Mouse (Mus musculus): Measurements from ENCODE around the gene Tnni1. TPM values are rescaled to one million over a fixed set of nuclear protein-coding genes. Genes with fewer than 3 reads are reported as not detected.

Tnni1 gene
- polyA plus RNA-seq, 2 experiments, result 1.3 to 1.7 TPM

- no peak for DNase-seq (ENCODE audit: low read depth in 3 of 3, low spot score in 3 of 3)
- no peak within 1 kb of the TSS for H3K27ac ChIP-seq
- peak within 1 kb of the TSS; percentile 22 to 37; a peak in 2 of 4 replicates for H3K4me3 ChIP-seq (ENCODE audit: insufficient read depth in 1 of 2, low read depth in 2 of 2, low read length in 2 of 2)
- TF ChIP-seq CTCF (IDR thresholded peaks at IDR 0.05; ENCODE audit: low read depth) (no peak), EP300 (IDR thresholded peaks at IDR 0.05; ENCODE audit: low read depth) (no peak)
- no peak for ATAC-seq (ENCODE audit: insufficient read depth)
- no peaks in the 10 kb centered on the region for H3K36me3 ChIP-seq (replicated peaks; ENCODE audit: control insufficient read depth, insufficient read depth, low read depth)
- H3K4me1 ChIP-seq (replicated peaks; ENCODE audit: control insufficient read depth in 2 of 2, insufficient read depth in 2 of 2, low read length in 1 of 2), result no peaks in the 10 kb centered on the region
- no peaks in the 10 kb centered on the region for H3K9me3 ChIP-seq (ENCODE audit: control insufficient read depth, low read length)
- H3K9ac ChIP-seq (replicated peaks), result no peak within 1 kb of the TSS; the same call in 1 of the 2 replicates
- peaks cover 44% of the 10 kb centered on the region for H3K27me3 ChIP-seq (ENCODE audit: control insufficient read depth, insufficient read depth, low read length)
- H3K4me2 ChIP-seq (ENCODE audit: low read depth), result peak within 1 kb of the TSS; percentile 55
- under 1% methylated on average over 63 of the region's 63 CpGs for WGBS (ENCODE audit: insufficient replicate concordance)
These were observed 39.4 kb downstream of the Tnni1 start, which contains the start of gene Lad1 for GRCm38 (mm10) chr1:135818481-135819086. Lad1 (plus strand) TSS chr1:135818598.

- DNase-seq (ENCODE audit: low read depth in 3 of 3, low spot score in 3 of 3) (no peak), ATAC-seq (ENCODE audit: insufficient read depth) (no peak)
- 53% methylated on average over 10 of the region's 10 CpGs for WGBS (ENCODE audit: insufficient replicate concordance)
- Histone ChIP-seq H3K9me3 (ENCODE audit: control insufficient read depth, low read length) (no peaks in the 10 kb centered on the region), H3K4me1 (replicated peaks; ENCODE audit: control insufficient read depth in 2 of 2, insufficient read depth in 2 of 2, low read length in 1 of 2) (no peaks in the 10 kb centered on the region), H3K4me3 (ENCODE audit: insufficient read depth in 1 of 2, low read depth in 2 of 2, low read length in 2 of 2) (no peak overlapping the region), H3K27ac (no peak overlapping the region), H3K27me3 (ENCODE audit: control insufficient read depth, insufficient read depth, low read length) (peaks cover 44% of the 10 kb centered on the region), H3K36me3 (replicated peaks; ENCODE audit: control insufficient read depth, insufficient read depth, low read depth) (no peaks in the 10 kb centered on the region), H3K4me2 (ENCODE audit: low read depth) (no peak overlapping the region), H3K9ac (replicated peaks) (no peak overlapping the region)
- no peak for TF ChIP-seq EP300 (IDR thresholded peaks at IDR 0.05; ENCODE audit: low read depth)
- TF ChIP-seq CTCF (IDR thresholded peaks at IDR 0.05; ENCODE audit: low read depth), result no peak
These were observed 40.8 kb downstream of the Tnni1 start for GRCm38 (mm10) chr1:135820071-135820470.

GRCm38 (mm10) chr1:135820736-135821364 lies 41.6 kb downstream of the Tnni1 start:
- Histone ChIP-seq H3K36me3 (replicated peaks; ENCODE audit: control insufficient read depth, insufficient read depth, low read depth) (no peaks in the 10 kb centered on the region), H3K9ac (replicated peaks) (no peak overlapping the region), H3K27me3 (ENCODE audit: control insufficient read depth, insufficient read depth, low read length) (peaks cover 44% of the 10 kb centered on the region), H3K9me3 (ENCODE audit: control insufficient read depth, low read length) (no peaks in the 10 kb centered on the region), H3K4me3 (ENCODE audit: insufficient read depth in 1 of 2, low read depth in 2 of 2, low read length in 2 of 2) (no peak overlapping the region), H3K27ac (no peak overlapping the region), H3K4me1 (replicated peaks; ENCODE audit: control insufficient read depth in 2 of 2, insufficient read depth in 2 of 2, low read length in 1 of 2) (no peaks in the 10 kb centered on the region), H3K4me2 (ENCODE audit: low read depth) (no peak overlapping the region)
- no peak for ATAC-seq (ENCODE audit: insufficient read depth)
- DNase-seq (ENCODE audit: low read depth in 3 of 3, low spot score in 3 of 3), result no peak
- 60% methylated on average over 16 of the region's 16 CpGs for WGBS (ENCODE audit: insufficient replicate concordance)
- TF ChIP-seq CTCF (IDR thresholded peaks at IDR 0.05; ENCODE audit: low read depth) (no peak), EP300 (IDR thresholded peaks at IDR 0.05; ENCODE audit: low read depth) (no peak)

GRCm38 (mm10) chr1:135821780-135822179 lies 42.5 kb downstream of the Tnni1 start:
- Histone ChIP-seq H3K4me3 (ENCODE audit: insufficient read depth in 1 of 2, low read depth in 2 of 2, low read length in 2 of 2) (no peak overlapping the region), H3K9me3 (ENCODE audit: control insufficient read depth, low read length) (no peaks in the 10 kb centered on the region), H3K4me2 (ENCODE audit: low read depth) (no peak overlapping the region), H3K4me1 (replicated peaks; ENCODE audit: control insufficient read depth in 2 of 2, insufficient read depth in 2 of 2, low read length in 1 of 2) (no peaks in the 10 kb centered on the region), H3K27ac (no peak overlapping the region), H3K27me3 (ENCODE audit: control insufficient read depth, insufficient read depth, low read length) (peaks cover 36% of the 10 kb centered on the region), H3K36me3 (replicated peaks; ENCODE audit: control insufficient read depth, insufficient read depth, low read depth) (no peaks in the 10 kb centered on the region), H3K9ac (replicated peaks) (no peak overlapping the region)
- TF ChIP-seq EP300 (IDR thresholded peaks at IDR 0.05; ENCODE audit: low read depth) (no peak), CTCF (IDR thresholded peaks at IDR 0.05; ENCODE audit: low read depth) (no peak)
- ATAC-seq (ENCODE audit: insufficient read depth) (no peak), DNase-seq (ENCODE audit: low read depth in 3 of 3, low spot score in 3 of 3) (no peak)
- 70% methylated on average over 7 of the region's 7 CpGs for WGBS (ENCODE audit: insufficient replicate concordance)

GRCm38 (mm10) chr1:135828918-135829317 lies 49.7 kb downstream of the Tnni1 start:
- Histone ChIP-seq H3K9ac (replicated peaks) (no peak overlapping the region), H3K4me2 (ENCODE audit: low read depth) (no peak overlapping the region), H3K27me3 (ENCODE audit: control insufficient read depth, insufficient read depth, low read length) (no peaks in the 10 kb centered on the region; the same call in 1 of the 2 replicates), H3K9me3 (ENCODE audit: control insufficient read depth, low read length) (no peaks in the 10 kb centered on the region), H3K36me3 (replicated peaks; ENCODE audit: control insufficient read depth, insufficient read depth, low read depth) (no peaks in the 10 kb centered on the region), H3K4me1 (replicated peaks; ENCODE audit: control insufficient read depth in 2 of 2, insufficient read depth in 2 of 2, low read length in 1 of 2) (no peaks in the 10 kb centered on the region), H3K4me3 (ENCODE audit: insufficient read depth in 1 of 2, low read depth in 2 of 2, low read length in 2 of 2) (no peak overlapping the region), H3K27ac (no peak overlapping the region)
- 8% methylated on average over 1 of the region's 1 CpGs for WGBS (ENCODE audit: insufficient replicate concordance)
- TF ChIP-seq CTCF (IDR thresholded peaks at IDR 0.05; ENCODE audit: low read depth) (peak; percentile 81), EP300 (IDR thresholded peaks at IDR 0.05; ENCODE audit: low read depth) (no peak)
- no peak for ATAC-seq (ENCODE audit: insufficient read depth)
- peak in 2 of 3 experiments; percentile 7 to 9 for DNase-seq (ENCODE audit: low read depth in 3 of 3, low spot score in 3 of 3)

Measured in liver, embryonic 14.5 days (tissue).